Comparison of ENCODE assay signal across 18 mouse cellular contexts in genomic region chr7:123417661-123418060, GRCm38 (mm10). TPM values are rescaled to one million over a fixed set of nuclear protein-coding genes. Genes with fewer than 3 reads are reported as not detected.
"Had no signal": no experiment of that assay in that cellular context is flagged by ENCODE, and none has a peak within 500 bp of the region (broad histone marks: within the 10 kb centered on the region; RNA-seq: fewer than 3 reads in every experiment).

No protein-coding gene starts in this region.

- H3K27me3 ChIP-seq: limb, embryonic 15.5 days; midbrain, embryonic 13.5 days; stomach, embryonic 15.5 days had no signal

- H3K4me3 ChIP-seq: left cerebral cortex, adult 2 months; limb, embryonic 15.5 days; midbrain, embryonic 13.5 days; stomach, embryonic 15.5 days had no signal

- H3K9me3 ChIP-seq: limb, embryonic 15.5 days; midbrain, embryonic 13.5 days; stomach, embryonic 15.5 days had no signal

- H3K27ac ChIP-seq: hindbrain, embryonic 14.5 days; left cerebral cortex, adult 2 months; limb, embryonic 15.5 days; midbrain, embryonic 13.5 days; stomach, embryonic 15.5 days had no signal

- H3K4me2 ChIP-seq: hindbrain, embryonic 14.5 days; limb, embryonic 15.5 days; midbrain, embryonic 13.5 days; stomach, embryonic 15.5 days had no signal

- H3K9ac ChIP-seq: hindbrain, embryonic 14.5 days; limb, embryonic 15.5 days; midbrain, embryonic 13.5 days; stomach, embryonic 15.5 days had no signal

- ATAC-seq: lung, postnatal 0 days; midbrain, embryonic 13.5 days had no signal

- H3K4me1 ChIP-seq: limb, embryonic 15.5 days; midbrain, embryonic 13.5 days; stomach, embryonic 15.5 days had no signal

- DNase-seq: lung, adult 2 months; lung, postnatal 36 days; right cerebral cortex, postnatal 14 days; thymus, adult 2 months; thymus, postnatal 25 days had no signal

RNA-seq across cellular contexts. Expression of gene Aqp8, which starts 44.4 kb away (rescaled TPM):
- total RNA-seq: layer of hippocampus, postnatal 25 days; left cerebral cortex, adult 2 months; left cerebral cortex, postnatal 14 days; megakaryocyte progenitor cell, adult 5-6 weeks; midbrain, postnatal 0 days had no signal
- polyA plus RNA-seq: hindbrain, embryonic 14.5 days; large intestine, adult 2 months; limb, embryonic 15.5 days; lung, postnatal 0 days; midbrain, embryonic 13.5 days; midbrain, postnatal 0 days; neural tube, embryonic 14.5 days; urinary bladder, adult 2 months had no signal
